Comparison of ENCODE assay signal across 20 mouse cellular contexts in genomic region chr16:54246883-54247282, GRCm38 (mm10).
"Had no signal": no experiment of that assay in that cellular context is flagged by ENCODE, and none has a peak within 500 bp of the region (broad histone marks: within the 10 kb centered on the region; RNA-seq: fewer than 3 reads in every experiment).

No protein-coding gene starts in this region.

- ATAC-seq: midbrain, embryonic 16.5 days had no signal

- H3K27ac ChIP-seq: midbrain, embryonic 10.5 days; midbrain, embryonic 12.5 days; neural tube, embryonic 13.5 days; neural tube, embryonic 15.5 days; stomach, embryonic 15.5 days; stomach, postnatal 0 days had no signal

- H3K9ac ChIP-seq: lung, embryonic 14.5 days; midbrain, embryonic 12.5 days; neural tube, embryonic 13.5 days; neural tube, embryonic 15.5 days; stomach, embryonic 15.5 days had no signal

- DNase-seq: lung, adult 18-20 months; lung, embryonic 14.5 days; lung, postnatal 10 days; lung, postnatal 4 days; retina, postnatal 1 day; right cerebral cortex, adult 18-20 months; right cerebral cortex, postnatal 25 days; right cerebral cortex, postnatal 4 days; spleen, adult 18-20 months; thymus, adult 2 months; thymus, postnatal 25 days; thymus, postnatal 4 days had no signal

- H3K4me2 ChIP-seq: lung, embryonic 14.5 days; midbrain, embryonic 12.5 days; neural tube, embryonic 13.5 days; neural tube, embryonic 15.5 days; stomach, embryonic 15.5 days had no signal

- H3K9me3 ChIP-seq: midbrain, embryonic 10.5 days; midbrain, embryonic 12.5 days; neural tube, embryonic 13.5 days; neural tube, embryonic 15.5 days; stomach, embryonic 15.5 days had no signal

- H3K4me1 ChIP-seq: midbrain, embryonic 10.5 days; midbrain, embryonic 12.5 days; neural tube, embryonic 13.5 days; neural tube, embryonic 15.5 days; stomach, embryonic 15.5 days had no signal

- H3K4me3 ChIP-seq: midbrain, embryonic 10.5 days; midbrain, embryonic 12.5 days; myocyte; neural tube, embryonic 13.5 days; neural tube, embryonic 15.5 days; stomach, embryonic 15.5 days had no signal

- H3K27me3 ChIP-seq: midbrain, embryonic 12.5 days; neural tube, embryonic 13.5 days; neural tube, embryonic 15.5 days; stomach, embryonic 15.5 days had no signal

- H3K36me3 ChIP-seq: midbrain, embryonic 10.5 days; midbrain, embryonic 12.5 days; neural tube, embryonic 13.5 days; neural tube, embryonic 15.5 days; stomach, embryonic 15.5 days had no signal
